Mouse (Mus musculus): ENCODE data around the gene Zc3hav1l. TPM values are rescaled to one million over a fixed set of nuclear protein-coding genes. Genes with fewer than 3 reads are reported as not detected.

The Zc3hav1l gene
- polyA plus RNA-seq, 1 experiment from 2014 or later = 9.1 TPM

- ATAC-seq (ENCODE audit: low FRiP score) = no peak
- Histone ChIP-seq H3K4me1 (replicated peaks) (peaks cover 13% of the 10 kb centered on the region), H3K9me3 (no peaks in the 10 kb centered on the region), H3K4me3 (no peak overlapping the region), H3K36me3 (no peaks in the 10 kb centered on the region), H3K4me2 (no peak overlapping the region), H3K9ac (no peak overlapping the region), H3K27ac (no peak overlapping the region), H3K27me3 (no peaks in the 10 kb centered on the region)
- WGBS = 97% methylated on average over 8 of the region's 8 CpGs
Measured at GRCm38 (mm10) chr6:38257506-38257905, 41.6 kb downstream of the Zc3hav1l start.

- Histone ChIP-seq H3K4me1 (replicated peaks) (peaks cover 20% of the 10 kb centered on the region), H3K9me3 (no peaks in the 10 kb centered on the region), H3K36me3 (no peaks in the 10 kb centered on the region), H3K27me3 (no peaks in the 10 kb centered on the region), H3K4me2 (no peak overlapping the region), H3K9ac (no peak overlapping the region), H3K27ac (no peak overlapping the region), H3K4me3 (no peak overlapping the region)
- WGBS = 96% methylated on average over 4 of the region's 4 CpGs
- ATAC-seq (ENCODE audit: low FRiP score) = no peak
Measured at GRCm38 (mm10) chr6:38256793-38257192, 42.3 kb downstream of the Zc3hav1l start.

- Histone ChIP-seq H3K27me3 (no peaks in the 10 kb centered on the region), H3K9me3 (no peaks in the 10 kb centered on the region), H3K4me1 (replicated peaks) (peaks cover 30% of the 10 kb centered on the region), H3K4me3 (no peak overlapping the region), H3K36me3 (no peaks in the 10 kb centered on the region), H3K9ac (no peak overlapping the region), H3K27ac (no peak overlapping the region), H3K4me2 (no peak overlapping the region)
- ATAC-seq (ENCODE audit: low FRiP score) = no peak
- 52% methylated on average over 2 of the region's 2 CpGs for WGBS
Measured at GRCm38 (mm10) chr6:38255794-38256193, 43.3 kb downstream of the Zc3hav1l start.

- whole genome bisulfite sequencing = under 1% methylated on average over 86 of the region's 118 CpGs
- no peaks in the 10 kb centered on the region for H3K9me3 ChIP-seq
- peaks cover 47% of the 10 kb centered on the region for H3K4me1 ChIP-seq (replicated peaks)
- peak within 1 kb of the TSS; percentile 86 for H3K4me2 ChIP-seq
- ATAC-seq (ENCODE audit: low FRiP score) = peak; percentile 93
- no peaks in the 10 kb centered on the region for H3K36me3 ChIP-seq
- peak within 1 kb of the TSS; percentile 99 for H3K9ac ChIP-seq
- peak within 1 kb of the TSS; percentile 99 for H3K27ac ChIP-seq
- no peaks in the 10 kb centered on the region for H3K27me3 ChIP-seq
- H3K4me3 ChIP-seq = peak within 1 kb of the TSS; percentile 93
Measured at GRCm38 (mm10) chr6:38253736-38254641, 45.1 kb downstream of the Zc3hav1l start, which contains the start of gene D630045J12Rik. Gene D630045J12Rik (minus strand): TSS chr6:38254009.

GRCm38 (mm10) chr6:38252766-38253735 is 46.0 kb downstream of the Zc3hav1l start:
- H3K36me3 ChIP-seq = no peaks in the 10 kb centered on the region
- peaks cover 55% of the 10 kb centered on the region for H3K4me1 ChIP-seq (replicated peaks)
- H3K27me3 ChIP-seq = no peaks in the 10 kb centered on the region
- peak overlapping the region; percentile 93 for H3K4me3 ChIP-seq
- H3K9ac ChIP-seq = peak overlapping the region; percentile 99
- no peak for ATAC-seq (ENCODE audit: low FRiP score)
- peak overlapping the region; percentile 86 for H3K4me2 ChIP-seq
- 2% methylated on average over 19 of the region's 19 CpGs for WGBS
- H3K9me3 ChIP-seq = no peaks in the 10 kb centered on the region
- H3K27ac ChIP-seq = peak overlapping the region; percentile 99

GRCm38 (mm10) chr6:38252139-38252538 is 46.9 kb downstream of the Zc3hav1l start:
- Histone ChIP-seq H3K27me3 (no peaks in the 10 kb centered on the region), H3K4me2 (peak overlapping the region; percentile 86), H3K4me1 (replicated peaks) (peaks cover 64% of the 10 kb centered on the region), H3K4me3 (peak overlapping the region; percentile 93), H3K36me3 (no peaks in the 10 kb centered on the region), H3K9me3 (no peaks in the 10 kb centered on the region), H3K9ac (peak overlapping the region; percentile 99), H3K27ac (peak overlapping the region; percentile 99)
- ATAC-seq (ENCODE audit: low FRiP score) = no peak
- WGBS = 61% methylated on average over 10 of the region's 10 CpGs

GRCm38 (mm10) chr6:38251464-38251863 is 47.6 kb downstream of the Zc3hav1l start:
- H3K9ac ChIP-seq = peak overlapping the region; percentile 99
- no peaks in the 10 kb centered on the region for H3K27me3 ChIP-seq
- H3K36me3 ChIP-seq = no peaks in the 10 kb centered on the region
- 60% methylated on average over 4 of the region's 4 CpGs for WGBS
- peak overlapping the region; percentile 86 for H3K4me2 ChIP-seq
- peaks cover 65% of the 10 kb centered on the region for H3K4me1 ChIP-seq (replicated peaks)
- no peak overlapping the region for H3K27ac ChIP-seq
- H3K4me3 ChIP-seq = peak overlapping the region; percentile 93
- no peak for ATAC-seq (ENCODE audit: low FRiP score)
- H3K9me3 ChIP-seq = no peaks in the 10 kb centered on the region

GRCm38 (mm10) chr6:38247362-38247761 is 51.7 kb downstream of the Zc3hav1l start:
- Histone ChIP-seq H3K27ac (no peak overlapping the region), H3K9ac (no peak overlapping the region), H3K9me3 (no peaks in the 10 kb centered on the region), H3K4me3 (no peak overlapping the region), H3K27me3 (no peaks in the 10 kb centered on the region), H3K36me3 (no peaks in the 10 kb centered on the region), H3K4me1 (replicated peaks) (peaks cover 78% of the 10 kb centered on the region), H3K4me2 (no peak overlapping the region)
- no peak for ATAC-seq (ENCODE audit: low FRiP score)
- WGBS = 96% methylated on average over 4 of the region's 4 CpGs

- ATAC-seq (ENCODE audit: low FRiP score) = no peak
- Histone ChIP-seq H3K27me3 (no peaks in the 10 kb centered on the region), H3K4me3 (no peak overlapping the region), H3K4me2 (no peak overlapping the region), H3K36me3 (no peaks in the 10 kb centered on the region), H3K4me1 (replicated peaks) (peaks cover 72% of the 10 kb centered on the region), H3K9me3 (no peaks in the 10 kb centered on the region), H3K27ac (no peak overlapping the region), H3K9ac (no peak overlapping the region)
- WGBS = 90% methylated on average over 3 of the region's 3 CpGs
Measured at GRCm38 (mm10) chr6:38244806-38245205, 54.3 kb downstream of the Zc3hav1l start.

- no peak overlapping the region for H3K4me2 ChIP-seq
- H3K9ac ChIP-seq = no peak overlapping the region
- H3K4me1 ChIP-seq (replicated peaks) = peaks cover 69% of the 10 kb centered on the region
- H3K9me3 ChIP-seq = no peaks in the 10 kb centered on the region
- no peak for ATAC-seq (ENCODE audit: low FRiP score)
- no peaks in the 10 kb centered on the region for H3K36me3 ChIP-seq
- WGBS = 84% methylated on average over 3 of the region's 3 CpGs
- no peak overlapping the region for H3K27ac ChIP-seq
- no peaks in the 10 kb centered on the region for H3K27me3 ChIP-seq
- H3K4me3 ChIP-seq = no peak overlapping the region
Measured at GRCm38 (mm10) chr6:38244167-38244566, 54.9 kb downstream of the Zc3hav1l start.

GRCm38 (mm10) chr6:38242833-38243232 is 56.2 kb downstream of the Zc3hav1l start:
- no peaks in the 10 kb centered on the region for H3K9me3 ChIP-seq
- no peak for ATAC-seq (ENCODE audit: low FRiP score)
- H3K4me1 ChIP-seq (replicated peaks) = peaks cover 57% of the 10 kb centered on the region
- H3K36me3 ChIP-seq = no peaks in the 10 kb centered on the region
- H3K27ac ChIP-seq = no peak overlapping the region
- no peaks in the 10 kb centered on the region for H3K27me3 ChIP-seq
- no peak overlapping the region for H3K4me2 ChIP-seq
- no peak overlapping the region for H3K4me3 ChIP-seq
- WGBS = 89% methylated on average over 5 of the region's 5 CpGs
- H3K9ac ChIP-seq = no peak overlapping the region

GRCm38 (mm10) chr6:38242295-38242830 is 56.7 kb downstream of the Zc3hav1l start:
- Histone ChIP-seq H3K9ac (no peak overlapping the region), H3K4me3 (no peak overlapping the region), H3K4me2 (no peak overlapping the region), H3K9me3 (no peaks in the 10 kb centered on the region), H3K36me3 (no peaks in the 10 kb centered on the region), H3K4me1 (replicated peaks) (peaks cover 52% of the 10 kb centered on the region), H3K27me3 (no peaks in the 10 kb centered on the region), H3K27ac (no peak overlapping the region)
- 76% methylated on average over 8 of the region's 8 CpGs for WGBS
- no peak for ATAC-seq (ENCODE audit: low FRiP score)
